ENCODE assay signal across 8 mouse cellular contexts in the genomic region with DNA sequence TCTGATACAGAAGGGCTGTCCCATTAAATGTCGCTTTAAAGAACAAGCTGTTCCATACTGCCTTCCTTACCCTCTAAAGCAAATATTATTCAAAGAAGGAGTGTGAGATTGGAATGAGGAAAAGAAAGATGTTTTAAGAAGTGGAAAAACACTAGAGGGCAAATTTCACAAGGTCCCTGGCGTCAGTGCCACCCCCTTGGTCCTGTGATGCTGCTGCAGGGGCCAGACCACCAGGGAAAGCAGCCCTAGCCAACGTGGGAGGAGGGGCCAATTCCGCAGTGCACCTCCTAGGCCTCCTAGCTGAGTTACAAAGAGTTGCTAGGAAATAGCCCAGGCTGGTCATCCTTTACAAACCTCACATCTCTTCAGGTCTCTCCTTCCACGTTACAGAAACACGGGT. TPM values are rescaled to one million over a fixed set of nuclear protein-coding genes. Genes with fewer than 3 reads are reported as not detected.
DNase-seq lines count a peak whose midpoint lies in the region; ATAC-seq and TF ChIP-seq lines count a peak whose summit lies in the region.

No protein-coding gene starts in this region.

- no peak for DNase-seq in gastrocnemius, adult 2 months
- DNase-seq in gastrocnemius, postnatal 4 days (ENCODE audit: low spot score in 2 of 2) = no peak
- DNase-seq in ES-E14 (ENCODE audit: low read depth, low spot score) = no peak
- peak; percentile 33 for DNase-seq in forebrain, embryonic 14.5 days (ENCODE audit: low spot score)
- peak; percentile 58 for DNase-seq in kidney, postnatal 14 days
- peak; percentile 50 for DNase-seq in midbrain, embryonic 14.5 days
- no peak for DNase-seq in gastrocnemius, adult 8-10 months (ENCODE audit: low spot score in 2 of 2)
- no peak for DNase-seq in layer of hippocampus, adult 18-20 months (ENCODE audit: low spot score in 2 of 2)

- peaks cover 22 to 31% of the 10 kb centered on the region in 2 experiments for H3K4me1 ChIP-seq in ES-E14 (ENCODE audit: control insufficient read depth in 2 of 2, insufficient read depth in 2 of 2, low read length in 2 of 2, poor library complexity in 1 of 2)
- H3K4me1 ChIP-seq in forebrain, embryonic 14.5 days (ENCODE audit: control insufficient read depth, insufficient read depth, low read length) = peaks cover 20% of the 10 kb centered on the region
- peaks cover 30% of the 10 kb centered on the region for H3K4me1 ChIP-seq in midbrain, embryonic 14.5 days (ENCODE audit: control insufficient read depth, insufficient read depth, low read length)

- H3K27me3 ChIP-seq in forebrain, embryonic 14.5 days (replicated peaks; ENCODE audit: control insufficient read depth, insufficient read depth, low read length) = no peaks in the 10 kb centered on the region
- H3K27me3 ChIP-seq in midbrain, embryonic 14.5 days (ENCODE audit: control insufficient read depth, insufficient read depth, low read length) = peaks cover 3% of the 10 kb centered on the region; the same call in 1 of the 2 replicates

- peak overlapping the region; percentile 88 for H3K4me3 ChIP-seq in gastrocnemius, adult 2 months
- H3K4me3 ChIP-seq in ES-E14 (ENCODE audit: insufficient read depth in 1 of 2, low read depth in 1 of 2, low read length in 2 of 2, poor library complexity in 1 of 2, severe bottlenecking in 1 of 2) = peak overlapping the region; percentile 95 to 98
- H3K4me3 ChIP-seq in forebrain, embryonic 14.5 days (ENCODE audit: low read depth, low read length) = peak overlapping the region; percentile 66
- H3K4me3 ChIP-seq in midbrain, embryonic 14.5 days (replicated peaks; ENCODE audit: low read depth, low read length) = peak overlapping the region; percentile 58

- intact Hi-C loops in gastrocnemius, adult 2 months (cut with DNase I) = loop anchor here (5.0 kb wide), 1 partner anchor 311 kb away; no protein-coding TSS in a partner anchor

- no peak for TF ChIP-seq CTCF in gastrocnemius, adult 2 months (IDR thresholded peaks at IDR 0.05)

- H3K36me3 ChIP-seq in ES-E14 (ENCODE audit: control insufficient read depth, insufficient read depth, low read length, poor library complexity, severe bottlenecking) = peaks cover 12% of the 10 kb centered on the region
- H3K36me3 ChIP-seq in forebrain, embryonic 14.5 days (ENCODE audit: control insufficient read depth, insufficient read depth, low read length) = peaks cover 15% of the 10 kb centered on the region
- H3K36me3 ChIP-seq in midbrain, embryonic 14.5 days (ENCODE audit: control insufficient read depth, insufficient read depth, low read length) = peaks cover 26% of the 10 kb centered on the region

- H3K9me3 ChIP-seq in ES-E14 (ENCODE audit: control insufficient read depth, insufficient read depth, low read depth, low read length) = no peaks in the 10 kb centered on the region
- H3K9me3 ChIP-seq in forebrain, embryonic 14.5 days (replicated peaks; ENCODE audit: control insufficient read depth, low read length) = no peaks in the 10 kb centered on the region
- no peaks in the 10 kb centered on the region for H3K9me3 ChIP-seq in midbrain, embryonic 14.5 days (ENCODE audit: control insufficient read depth, low read length)

- H3K9ac ChIP-seq in ES-E14 (ENCODE audit: insufficient read depth, low read depth, low read length, poor library complexity, severe bottlenecking) = no peak overlapping the region
- peak overlapping the region; percentile 84 for H3K9ac ChIP-seq in forebrain, embryonic 14.5 days (ENCODE audit: low read length)
- H3K9ac ChIP-seq in midbrain, embryonic 14.5 days (replicated peaks; ENCODE audit: low read length) = peak overlapping the region; percentile 71

- H3K27ac ChIP-seq in gastrocnemius, adult 2 months = peak overlapping the region; percentile 92
- H3K27ac ChIP-seq in ES-E14 (ENCODE audit: insufficient read depth, low read depth, low read length, poor library complexity, severe bottlenecking) = no peak overlapping the region
- no peak overlapping the region for H3K27ac ChIP-seq in forebrain, embryonic 14.5 days (ENCODE audit: low read depth, low read length)
- peak overlapping the region; percentile 97; the same call in 1 of the 2 replicates for H3K27ac ChIP-seq in midbrain, embryonic 14.5 days (replicated peaks; ENCODE audit: low read depth, low read length)

- 29% methylated on average over 6 of the region's 6 CpGs for WGBS in forebrain, embryonic 14.5 days
- 18% methylated on average over 6 of the region's 6 CpGs for WGBS in midbrain, embryonic 14.5 days

- in situ Hi-C loops in ES-E14 (cut with MboI; ENCODE audit: low sequenced_read_pairs in 2 of 2, unreplicated experiment in 2 of 2) = no loop called here

- peak overlapping the region; percentile 76 for H3K4me2 ChIP-seq in forebrain, embryonic 14.5 days (ENCODE audit: low read length)
- peak overlapping the region; percentile 61 for H3K4me2 ChIP-seq in midbrain, embryonic 14.5 days (ENCODE audit: low read length)

- no peak for ATAC-seq in forebrain, embryonic 14.5 days
- no peak for ATAC-seq in midbrain, embryonic 14.5 days (ENCODE audit: low FRiP score, low TSS enrichment)

TF ChIP-seq in ES-E14, 5 proteins besides CTCF, POLR2A, EP300 and RAD21:
- no peak for TF ChIP-seq HCFC1 (IDR thresholded peaks at IDR 0.05; ENCODE audit: borderline replicate concordance, insufficient read depth, low read length)
- TF ChIP-seq MAFK (IDR thresholded peaks at IDR 0.05; ENCODE audit: insufficient read depth, low read depth, low read length) = no peak
- TF ChIP-seq ZNF384 (IDR thresholded peaks at IDR 0.05; ENCODE audit: low read depth, low read length) = no peak
- no peak for TF ChIP-seq ZC3H11A (IDR thresholded peaks at IDR 0.05; ENCODE audit: borderline replicate concordance, low read depth, low read length)
- TF ChIP-seq CHD2 (IDR thresholded peaks at IDR 0.05; ENCODE audit: low read depth, low read length) = no peak

RNA-seq across cellular contexts. Expression of a gene that starts 2.1 kb away (rescaled TPM):
- 100 to 1,000 TPM; 115 to 262 TPM for total RNA-seq in gastrocnemius, adult 2 months (2021)
- 10 to 100 TPM; 61.7 to 77.4 TPM for total RNA-seq in gastrocnemius, postnatal 4 days (2021)
- total RNA-seq in ES-E14 (2012; rRNA removed) = 58.3 and 79.1 TPM in 2 replicates
- 52.5 and 75.3 TPM in 2 replicates for polyA plus RNA-seq in forebrain, embryonic 14.5 days (2014; fragmentation: Nextera tagmentation; extraction: Ambion mirVana)
- 133 and 164 TPM in 2 replicates for polyA plus RNA-seq in midbrain, embryonic 14.5 days (2014; fragmentation: Nextera tagmentation; extraction: Ambion mirVana)
- 100 to 1,000 TPM; 111 to 182 (median 171) TPM for total RNA-seq in gastrocnemius, adult 8-10 months (2022)
- 1,000 to 10,000 TPM; 1,935 to 2,007 TPM for total RNA-seq in layer of hippocampus, adult 18-20 months (2021)

Comparison
In these comparisons a context has a peak if more than half of its experiments do, and no peak if none do; other contexts are left out.
1. DNase-seq: peak in forebrain, embryonic 14.5 days (single experiment), kidney, postnatal 14 days (single experiment) and midbrain, embryonic 14.5 days (single experiment); none in gastrocnemius, adult 2 months (single experiment), gastrocnemius, postnatal 4 days (0 of 2), ES-E14 (single experiment), gastrocnemius, adult 8-10 months (0 of 2) and layer of hippocampus, adult 18-20 months (0 of 2).
2. H3K27ac ChIP-seq: peak in gastrocnemius, adult 2 months (single experiment) and midbrain, embryonic 14.5 days (single experiment); none in ES-E14 (single experiment) and forebrain, embryonic 14.5 days (single experiment).
3. RNA of a gene that starts 2.1 kb away (total RNA-seq): 1,935 to 2,007 TPM in layer of hippocampus, adult 18-20 months; 115 to 262 TPM in gastrocnemius, adult 2 months, 111 to 182 TPM in gastrocnemius, adult 8-10 months, 61.7 to 77.4 TPM in gastrocnemius, postnatal 4 days and 58.3 to 79.1 TPM in ES-E14; every median in the first group is over 4 times any median in the second.
4. Peak in every context shown above with its lines, with median percentiles within 50 percentile points of each other: H3K4me3 ChIP-seq.